8 mouse cellular contexts compared by ENCODE assay signal in the genomic region with DNA sequence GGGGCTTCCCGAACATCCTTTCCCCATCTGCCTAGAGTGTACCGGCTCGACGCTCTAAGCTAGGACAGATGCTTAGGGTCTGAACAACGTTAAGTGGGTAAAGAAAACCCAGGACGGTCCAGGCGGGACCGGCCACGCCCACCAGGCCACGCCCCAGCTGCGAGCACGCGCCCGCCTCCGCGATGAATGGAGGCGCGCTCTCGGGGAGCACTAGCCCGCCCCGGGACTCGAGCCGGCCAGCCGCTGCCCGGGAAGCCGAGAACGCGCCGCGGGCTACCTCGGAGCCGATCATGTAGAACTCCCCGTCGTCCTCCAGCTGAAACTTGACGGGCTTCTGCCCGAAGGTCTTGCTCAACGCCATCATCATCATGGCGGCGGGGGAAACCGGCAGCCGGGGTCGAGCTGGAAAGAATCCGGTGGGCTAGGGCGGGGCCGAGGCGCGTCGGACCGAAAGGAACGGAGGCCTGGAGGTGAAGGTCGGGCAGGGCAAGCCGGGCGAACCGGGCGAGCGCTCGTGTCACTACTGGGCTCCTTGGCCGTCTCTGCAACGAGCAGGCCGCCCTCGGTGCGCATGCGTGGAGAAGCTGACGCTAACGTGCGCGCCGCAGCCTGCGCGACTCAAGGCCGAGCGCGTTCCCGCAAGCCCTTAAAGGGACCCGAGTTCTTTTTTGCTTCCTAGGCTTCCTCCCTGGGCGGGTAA. TPM values are rescaled to one million over a fixed set of nuclear protein-coding genes. Genes with fewer than 3 reads are reported as not detected.
A peak's percentile ranks its signal among the peaks of the same experiment; 100 is the strongest.
DNase-seq lines count a peak whose midpoint lies in the region; ATAC-seq lines count a peak whose summit lies in the region.

A gene (minus strand): TSS at position 592 of the 700 bp plus-strand sequence.

- peak within 1 kb of the TSS; percentile 97 for H3K4me3 ChIP-seq in intestine, embryonic 14.5 days (ENCODE audit: low read depth, low read length)

- H3K4me1 ChIP-seq in intestine, embryonic 14.5 days (replicated peaks; ENCODE audit: control insufficient read depth, insufficient read depth, low read length): peaks cover 28% of the 10 kb centered on the region

- no peaks in the 10 kb centered on the region for H3K27me3 ChIP-seq in intestine, embryonic 14.5 days (replicated peaks; ENCODE audit: control insufficient read depth, insufficient read depth, low read length)

- peak; percentile 96 to 98 for DNase-seq in adrenal gland, adult (ENCODE audit: inconsistent age in 2 of 2, low spot score in 1 of 2)
- DNase-seq in embryo, embryonic 10.5 days (ENCODE audit: low spot score): peak; percentile 98
- DNase-seq in gastrocnemius, postnatal 14 days: peak; percentile 95
- DNase-seq in intestine, embryonic 14.5 days (ENCODE audit: low spot score): peak; percentile 97
- peak; percentile 97 for DNase-seq in left cerebral cortex, postnatal 14 days (ENCODE audit: low spot score in 2 of 2)
- DNase-seq in mesoderm, embryonic 11.5 days (ENCODE audit: low read depth, low spot score): peak; percentile 95
- peak; percentile 94 for DNase-seq in right cerebral cortex, postnatal 36 days (ENCODE audit: low spot score in 2 of 2)
- peak; percentile 90 for DNase-seq in yolk sac, embryonic 10.5 days (ENCODE audit: low spot score)

- H3K9ac ChIP-seq in intestine, embryonic 14.5 days (ENCODE audit: low read length): peak within 1 kb of the TSS; percentile 94

- peaks cover 44% of the 10 kb centered on the region for H3K36me3 ChIP-seq in intestine, embryonic 14.5 days (ENCODE audit: control insufficient read depth, insufficient read depth, low read length)

- intact Hi-C loops in gastrocnemius, postnatal 14 days (cut with DNase I; ENCODE audit: low total_unique reads): no loop called here
- intact Hi-C loops in left cerebral cortex, postnatal 14 days (cut with DNase I): no loop called here

- peak within 1 kb of the TSS; percentile 95 for H3K27ac ChIP-seq in intestine, embryonic 14.5 days (ENCODE audit: low read depth)

- H3K4me2 ChIP-seq in intestine, embryonic 14.5 days (ENCODE audit: low read length): peak within 1 kb of the TSS; percentile 89

- peak; percentile 91 for ATAC-seq in intestine, embryonic 14.5 days (replicated peaks; ENCODE audit: low FRiP score, low TSS enrichment, low read depth)

- no peaks in the 10 kb centered on the region for H3K9me3 ChIP-seq in intestine, embryonic 14.5 days (ENCODE audit: control insufficient read depth, low read length)

- WGBS in intestine, embryonic 14.5 days: under 1% methylated on average over 76 of the region's 76 CpGs

RNA-seq across cellular contexts. Expression of the gene that starts here (rescaled TPM):
- total RNA-seq in gastrocnemius, postnatal 14 days (2021): 10 to 100 TPM; 17.7 to 28.0 TPM
- 189 and 192 TPM in 2 replicates for polyA plus RNA-seq in intestine, embryonic 14.5 days (2014; fragmentation: Nextera tagmentation; extraction: Ambion mirVana)
- 10 to 100 TPM; 77.4 to 83.2 TPM for total RNA-seq in left cerebral cortex, postnatal 14 days (2021)

Comparison
In these comparisons a context has a peak if more than half of its experiments do, and no peak if none do; other contexts are left out.
1. Peak in every context shown above with its lines: DNase-seq, ATAC-seq, H3K4me3 ChIP-seq and H3K27ac ChIP-seq.